Mouse (Mus musculus) myocyte (in vitro differentiated cells): ENCODE measurements around the gene Slc22a23.

ENCODE experiments used
- CEBPB ChIP-seq: IDR thresholded peaks from 2 replicates; pipeline ENCODE4 v1.6.1; 2011; ENCODE audit warnings: mild to moderate bottlenecking, moderate library complexity; ENCODE audit not compliant: poor library complexity, insufficient read depth, severe bottlenecking
- E2F4 ChIP-seq: IDR thresholded peaks from one replicate; pipeline ENCODE4 v1.6.1; 2011; ENCODE audit warnings: mild to moderate bottlenecking, control low read depth, moderate library complexity; ENCODE audit not compliant: insufficient read depth
- MYOD1 ChIP-seq, 3 experiments: IDR thresholded peaks; one replicate each; pipeline ENCODE4 v1.6.1; 2011; ENCODE audit warnings: control low read depth in 2 of 3, low read depth in 2 of 3, mild to moderate bottlenecking in 2 of 3, moderate library complexity in 1 of 3; ENCODE audit not compliant: insufficient read length in 2 of 3, control insufficient read depth in 1 of 3
- MYOG ChIP-seq, 3 experiments: IDR thresholded peaks; one replicate each; pipeline ENCODE4 v1.6.1; 2011; ENCODE audit warnings: control low read depth in 2 of 3, low read depth in 2 of 3, mild to moderate bottlenecking in 2 of 3; ENCODE audit not compliant: insufficient read length in 2 of 3, control insufficient read depth in 1 of 3, insufficient read depth in 1 of 3
- POLR2A ChIP-seq: IDR thresholded peaks from one replicate; pipeline ENCODE4 v1.6.1; 2011; ENCODE audit warnings: low read depth, mild to moderate bottlenecking, control low read depth, moderate library complexity; ENCODE audit not compliant: insufficient read length
- POLR2AphosphoS2 ChIP-seq: IDR thresholded peaks from one replicate; pipeline ENCODE4 v1.6.1; 2011; ENCODE audit warnings: low read depth, control low read depth; ENCODE audit not compliant: insufficient read length
- REST ChIP-seq: IDR thresholded peaks from one replicate; pipeline ENCODE4 v1.6.1; 2011; ENCODE audit warnings: mild to moderate bottlenecking, control low read depth, moderate library complexity; ENCODE audit not compliant: insufficient read depth, insufficient read length
- TCF12 ChIP-seq: IDR thresholded peaks from one replicate; pipeline ENCODE4 v1.6.1; 2011; ENCODE audit warnings: mild to moderate bottlenecking, control low read depth; ENCODE audit not compliant: poor library complexity, insufficient read depth, severe bottlenecking
- USF1 ChIP-seq: IDR thresholded peaks from one replicate; pipeline ENCODE4 v1.6.1; 2011; ENCODE audit warnings: low read depth, mild to moderate bottlenecking, control low read depth, moderate library complexity

GRCm38 (mm10) chr13:34345128-34346085 lies at the start of gene Slc22a23:
- TF ChIP-seq USF1 (no peak), POLR2A (peak; percentile 56), POLR2AphosphoS2 (no peak), MYOD1 (IDR thresholded peaks at IDR 0.05; ENCODE audit: control insufficient read depth in 1 of 3, insufficient read length in 2 of 3, low read depth in 2 of 3) (peak in 2 of 3 experiments; percentile 66 to 90), REST (no peak), E2F4 (no peak), MYOG (IDR thresholded peaks at IDR 0.05; ENCODE audit: control insufficient read depth in 1 of 3, insufficient read depth in 1 of 3, insufficient read length in 2 of 3, low read depth in 2 of 3) (peak in 2 of 3 experiments; percentile 79 to 88), CEBPB (no peak), TCF12 (no peak)
